Mouse (Mus musculus) left cerebral cortex, postnatal 25 days (tissue): ENCODE measurements at regions not wholly inside any gene's neighbourhood (a gene's known extent, or its start where the extent isn't known, plus 50 kb on each side); places are given as distances from the start of the nearest gene placed in this dataset.
"Not testable (repeated sequence)": the region's sequence is repeated elsewhere in the genome, so short reads cannot be mapped to it uniquely, and the experiment has no call there.

ENCODE experiments used
- DNase-seq, 2 experiments: peaks; one replicate each; pipeline ENCODE4 v3.0.0; 2022; ENCODE audit warnings: low spot score in 2 of 2, mixed read lengths in 1 of 2
- intact Hi-C: fragments of 180-260 bp; cut with DNase I; formaldehyde crosslinking; loops from one replicate; pipeline ENCODE4 v1.15.1; 2025

- intact Hi-C loops, DNase-seq: not testable (repeated sequence)
Observed at GRCm38 (mm10) chr15:19242962-19243361, 424.2 kb downstream of the Cdh10 start.

GRCm38 (mm10) chr15:19247489-19247888 is 428.7 kb downstream of the Cdh10 start:
- DNase-seq, result no peak
- intact Hi-C loops, result no loop called here

- intact Hi-C loops, result loop anchor here (2.0 to 10.0 kb wide), 5 partner anchors 151 to 881 kb away; no protein-coding TSS in a partner anchor
- peak; percentile 26 to 61 for DNase-seq
Observed at GRCm38 (mm10) chr15:19275968-19276826, 457.4 kb downstream of the Cdh10 start.

- intact Hi-C loops, result no loop called here
- DNase-seq, result no peak
Observed at GRCm38 (mm10) chr15:19316380-19316779, 497.6 kb downstream of the Cdh10 start.

- DNase-seq, result no peak
- intact Hi-C loops, result no loop called here
Observed at GRCm38 (mm10) chr15:19356322-19356721, 537.6 kb downstream of the Cdh10 start.

- intact Hi-C loops, result loop anchor here (5.0 kb wide), 1 partner anchor 102 kb away; no protein-coding TSS in a partner anchor
- peak; percentile 52 to 69 for DNase-seq
Observed at GRCm38 (mm10) chr15:19360650-19361049, 541.9 kb downstream of the Cdh10 start.

GRCm38 (mm10) chr15:19389951-19390350 is 571.2 kb downstream of the Cdh10 start:
- no peak for DNase-seq
- intact Hi-C loops, result no loop called here

- DNase-seq, result no peak
- intact Hi-C loops, result no loop called here
Observed at GRCm38 (mm10) chr15:19391250-19391982, 572.7 kb downstream of the Cdh10 start.

GRCm38 (mm10) chr15:19395681-19396080 is 576.9 kb downstream of the Cdh10 start:
- no peak for DNase-seq
- intact Hi-C loops, result no loop called here
